Mouse (Mus musculus): ENCODE data around the gene Rgl1.

Gene Rgl1

DNA sequence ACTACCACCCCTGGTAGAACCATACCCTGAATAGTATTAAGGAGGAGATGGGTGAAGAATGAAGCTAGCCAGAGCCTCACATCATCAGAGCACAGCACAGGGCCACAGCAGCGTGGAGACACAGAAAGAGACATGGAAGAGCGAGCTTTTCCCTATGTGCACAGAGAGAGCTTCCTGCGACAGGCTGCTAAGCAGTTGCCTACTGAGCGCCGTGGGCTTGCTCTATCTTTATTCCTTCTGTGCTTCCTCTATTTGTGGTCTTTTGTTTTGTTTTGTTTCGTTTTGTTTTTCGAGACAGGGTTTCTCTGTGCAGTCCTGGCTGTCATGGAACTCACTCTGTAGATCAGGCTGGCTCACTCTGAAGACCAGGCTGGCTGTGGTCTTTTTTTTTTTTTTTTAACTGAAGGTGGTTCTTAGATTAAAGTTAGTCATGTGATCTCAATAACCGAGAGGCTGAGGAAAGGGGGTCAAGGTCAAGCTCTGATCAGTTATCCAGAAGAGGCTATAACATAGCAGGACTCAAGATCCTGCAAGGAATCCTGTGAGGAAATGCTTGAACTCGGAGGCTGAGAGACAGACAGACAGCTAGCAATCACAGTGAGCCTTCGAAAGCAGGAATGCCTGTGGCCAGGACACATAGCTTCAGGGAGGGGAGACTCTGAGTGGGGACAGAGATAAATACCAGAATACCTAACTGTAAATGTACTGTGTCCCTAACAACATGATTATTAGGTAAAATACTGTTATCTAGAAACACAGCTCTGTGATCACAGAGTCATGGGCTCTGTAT is 150.0 kb downstream of the Rgl1 start:
- DNase-seq (ENCODE audit: low spot score), result no peak

DNA sequence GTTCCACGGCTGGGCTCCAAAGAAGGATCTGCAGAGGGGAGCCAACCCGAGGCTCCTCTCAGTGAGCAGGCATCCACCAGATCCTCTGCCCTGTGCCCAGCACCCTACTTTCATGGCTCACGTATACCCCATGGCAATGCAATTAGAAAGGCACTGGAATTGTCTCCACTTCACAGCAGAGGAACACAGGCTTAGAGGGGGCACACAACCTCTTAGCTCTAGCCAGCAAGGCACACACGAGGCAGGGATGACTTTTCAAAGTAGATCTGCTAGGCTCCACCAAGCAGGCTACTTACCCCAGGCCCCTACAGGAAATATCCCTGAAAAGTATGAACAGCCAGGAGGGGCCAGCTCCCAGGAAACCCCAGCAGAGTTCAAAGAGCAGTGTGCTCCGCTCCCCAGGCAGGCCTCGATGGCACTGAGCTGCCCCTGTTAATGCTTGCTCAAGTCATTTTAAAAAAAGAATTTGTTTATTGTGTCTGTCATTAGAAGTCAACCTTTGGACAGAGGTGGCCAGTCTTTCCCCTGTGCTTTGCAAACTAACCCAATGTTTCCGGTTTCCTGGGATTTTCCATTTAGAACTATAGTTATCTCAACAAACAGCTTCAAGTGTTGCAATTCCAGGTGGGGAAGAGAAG is 151.3 kb downstream of the Rgl1 start:
- DNase-seq (ENCODE audit: low spot score), result no peak

- no peak for DNase-seq (ENCODE audit: low spot score)
These were observed 152.8 kb downstream of the Rgl1 start for GRCm38 (mm10) chr1:152613158-152613857.

GRCm38 (mm10) chr1:152612535-152613157 is 153.5 kb downstream of the Rgl1 start:
- DNase-seq (ENCODE audit: low spot score), result no peak

DNA sequence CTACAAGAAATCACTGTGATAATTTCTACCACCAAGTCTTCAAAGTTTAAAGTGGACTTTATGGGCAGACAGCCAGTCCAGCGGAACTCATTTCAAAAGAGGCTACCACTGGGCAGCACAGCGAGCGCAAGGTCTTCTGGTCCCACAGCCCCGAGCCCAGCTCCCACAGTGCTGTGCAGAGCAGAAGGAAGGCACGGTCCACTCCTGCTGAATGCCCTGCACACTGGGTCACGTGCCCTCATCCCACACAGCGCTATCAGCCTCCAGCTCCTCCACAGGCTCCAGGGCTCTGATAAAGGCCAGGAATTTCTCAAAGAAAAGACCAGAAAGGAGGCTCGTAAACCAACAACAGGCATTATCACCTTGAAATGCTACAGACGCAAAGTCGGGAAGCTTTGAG is 156.6 kb downstream of the Rgl1 start:
- DNase-seq (ENCODE audit: low spot score), result no peak

- no peak for DNase-seq (ENCODE audit: low spot score)
These were observed 157.1 kb downstream of the Rgl1 start for GRCm38 (mm10) chr1:152609006-152609405.

GRCm38 (mm10) chr1:152607765-152608164 is 158.4 kb downstream of the Rgl1 start:
- DNase-seq (ENCODE audit: low spot score), result no peak

DNA sequence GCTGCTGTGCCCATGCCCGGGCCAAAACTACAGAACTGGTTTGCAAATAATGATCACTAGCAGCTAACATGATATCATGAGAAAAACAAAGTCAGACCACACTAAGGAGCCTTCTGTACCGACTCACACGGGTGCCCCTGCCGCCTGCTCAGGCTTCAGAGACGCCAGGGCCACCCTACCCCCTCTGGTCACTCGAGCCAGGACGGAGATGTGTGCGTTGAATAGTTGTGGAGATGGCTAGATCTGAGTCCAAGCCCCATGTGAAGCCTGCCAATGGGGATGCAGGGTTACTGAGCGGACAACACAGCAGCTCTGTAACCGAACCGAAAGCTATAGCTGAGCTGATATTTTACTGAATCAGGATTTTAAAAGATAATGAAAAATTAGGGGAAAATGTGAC is 159.4 kb downstream of the Rgl1 start:
- no peak for DNase-seq (ENCODE audit: low spot score)

- DNase-seq (ENCODE audit: low spot score), result no peak
These were observed 160.1 kb downstream of the Rgl1 start for GRCm38 (mm10) chr1:152605895-152606625.

DNA sequence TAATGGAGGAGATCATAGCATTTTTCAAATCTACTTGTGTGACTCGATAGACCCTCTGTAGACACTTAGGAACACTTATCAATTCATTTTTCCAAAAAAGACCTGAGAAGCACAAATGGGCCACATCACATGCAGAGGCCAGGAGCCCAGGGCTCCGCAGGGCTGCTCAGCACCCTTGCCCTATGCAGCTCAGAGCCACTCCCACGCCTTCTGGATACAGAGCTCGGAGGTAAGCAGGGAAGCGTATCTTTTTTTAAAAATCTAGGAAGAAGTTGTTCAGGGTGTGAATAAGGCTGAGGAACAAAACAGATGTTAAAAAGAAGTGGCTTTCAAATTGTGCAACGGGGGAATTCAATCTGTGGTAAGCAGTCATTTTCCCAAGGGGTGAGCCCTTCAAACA is 162.0 kb downstream of the Rgl1 start:
- DNase-seq (ENCODE audit: low spot score), result no peak

DNA sequence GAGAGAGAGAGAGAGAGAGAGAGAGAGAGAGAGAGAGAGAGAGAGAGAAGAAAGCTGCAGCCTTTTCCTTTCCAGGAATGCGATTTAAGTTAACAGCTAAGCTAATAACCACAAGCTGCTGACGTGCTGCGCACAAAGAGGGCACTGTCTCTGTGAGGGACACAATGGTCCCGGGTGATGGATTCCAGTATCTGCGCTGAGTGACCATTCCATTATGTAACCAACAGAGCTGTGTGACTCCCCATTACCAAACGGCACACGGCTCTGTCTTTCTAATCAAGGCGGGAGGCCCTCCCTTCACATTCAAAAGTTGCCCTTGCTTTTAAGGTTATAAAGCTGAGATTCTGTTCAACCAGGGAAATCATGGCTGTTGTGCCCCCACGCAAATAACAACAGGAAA is 162.5 kb downstream of the Rgl1 start:
- DNase-seq (ENCODE audit: low spot score), result no peak

DNA sequence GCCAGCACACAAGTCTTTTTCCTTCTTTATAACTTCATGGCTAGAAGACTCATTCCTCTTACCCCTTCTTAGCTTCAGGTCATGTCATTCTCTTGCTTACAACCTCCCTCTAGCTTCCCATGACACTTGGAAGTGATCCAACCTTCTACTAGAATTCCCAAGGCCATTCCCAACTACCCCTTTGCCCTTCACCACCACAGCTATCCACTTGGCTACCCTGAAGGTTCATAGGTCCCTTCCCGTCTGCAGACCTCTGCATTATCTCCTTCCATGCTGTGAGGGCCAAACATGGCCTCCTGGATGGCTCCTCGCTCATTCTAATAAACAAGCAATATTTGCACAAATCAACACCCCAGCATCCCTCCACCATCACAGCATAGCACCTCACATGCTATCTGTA is 165.7 kb downstream of the Rgl1 start:
- DNase-seq (ENCODE audit: low spot score), result no peak

- no peak for DNase-seq (ENCODE audit: low spot score)
These were observed 166.8 kb downstream of the Rgl1 start for GRCm38 (mm10) chr1:152599347-152599746.

DNA sequence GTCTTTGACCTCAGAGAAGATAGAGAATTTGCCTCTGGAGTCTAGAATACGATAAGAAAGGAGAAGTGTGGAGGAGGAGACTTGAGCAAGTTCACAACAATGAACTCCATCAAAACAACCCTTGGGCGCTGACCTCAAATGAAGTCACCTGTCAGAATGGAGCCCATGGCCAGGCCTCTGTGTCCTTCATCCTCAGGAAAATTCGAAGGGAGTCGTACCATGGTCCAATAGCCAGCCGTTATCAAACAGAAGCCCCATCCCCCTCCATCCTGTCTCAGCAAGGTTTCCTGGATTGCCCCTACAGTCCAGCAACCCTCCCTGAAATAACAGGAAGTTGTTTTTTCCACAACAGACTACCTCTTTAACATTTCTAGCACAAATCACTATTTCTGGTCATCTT is 171.5 kb downstream of the Rgl1 start:
- DNase-seq (ENCODE audit: low spot score), result no peak

- DNase-seq (ENCODE audit: low spot score), result no peak
These were observed 172.2 kb downstream of the Rgl1 start for GRCm38 (mm10) chr1:152593831-152594549.

GRCm38 (mm10) chr1:152593382-152593781 is 172.8 kb downstream of the Rgl1 start:
- DNase-seq (ENCODE audit: low spot score), result no peak

- no peak for DNase-seq (ENCODE audit: low spot score)
These were observed 173.5 kb downstream of the Rgl1 start for GRCm38 (mm10) chr1:152592609-152593008.

GRCm38 (mm10) chr1:152591746-152592498 is 174.2 kb downstream of the Rgl1 start:
- DNase-seq (ENCODE audit: low spot score), result no peak

DNA sequence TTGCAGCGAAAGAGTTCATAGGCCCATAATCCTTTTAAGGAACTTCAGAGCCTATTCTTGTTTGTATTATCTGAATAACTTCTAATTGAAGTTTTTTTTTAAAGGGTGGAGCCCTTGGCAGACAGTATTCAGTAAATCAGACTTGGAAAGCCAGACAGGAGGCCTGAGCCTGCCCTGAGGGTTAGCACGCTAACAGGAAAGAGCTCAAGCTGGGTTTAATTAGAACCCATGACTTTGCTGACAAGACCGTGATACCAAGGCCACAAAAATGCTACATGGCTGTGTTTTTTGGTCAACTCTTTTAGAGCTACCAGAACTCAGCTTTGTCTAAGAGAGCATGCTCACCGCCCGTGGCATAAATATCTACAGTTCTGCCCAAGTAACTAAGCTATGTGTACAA is 175.8 kb downstream of the Rgl1 start:
- DNase-seq (ENCODE audit: low spot score), result no peak

DNA sequence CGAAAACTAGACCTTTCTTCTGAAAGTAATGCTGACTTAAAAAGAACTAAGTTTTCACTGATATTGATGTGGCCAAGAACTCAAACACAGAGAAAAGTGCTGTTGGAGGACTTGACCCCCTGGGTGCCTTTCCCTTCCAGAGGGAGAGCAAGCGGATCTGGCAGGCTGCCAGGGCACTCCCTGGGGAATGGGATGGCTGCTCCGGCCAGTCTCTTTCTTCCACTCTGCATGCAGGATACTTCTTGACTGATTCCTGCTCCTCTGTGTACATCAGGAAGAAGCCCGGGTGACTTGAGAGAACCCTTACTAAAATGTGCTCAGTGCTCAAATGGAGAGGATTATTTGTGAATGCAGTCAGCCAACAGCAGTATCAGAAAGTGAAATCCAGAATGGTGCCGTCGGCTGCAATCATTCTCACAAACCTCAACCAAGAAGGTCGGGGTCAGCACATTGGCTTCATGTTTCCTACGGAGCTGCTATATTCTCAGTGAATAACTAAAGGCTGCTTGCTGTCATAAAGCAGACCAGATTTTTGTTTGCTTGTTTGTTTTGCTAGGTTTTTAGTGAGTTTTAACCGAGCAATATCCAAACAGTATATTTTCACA is 176.7 kb downstream of the Rgl1 start:
- DNase-seq (ENCODE audit: low spot score), result peak; percentile 52

Measured in urinary bladder, postnatal 25 days (tissue).